Mouse (Mus musculus): Measurements from ENCODE around the gene Foxred2.
A peak's percentile ranks its signal among the peaks of the same experiment; 100 is the strongest.

Foxred2 gene

DNA sequence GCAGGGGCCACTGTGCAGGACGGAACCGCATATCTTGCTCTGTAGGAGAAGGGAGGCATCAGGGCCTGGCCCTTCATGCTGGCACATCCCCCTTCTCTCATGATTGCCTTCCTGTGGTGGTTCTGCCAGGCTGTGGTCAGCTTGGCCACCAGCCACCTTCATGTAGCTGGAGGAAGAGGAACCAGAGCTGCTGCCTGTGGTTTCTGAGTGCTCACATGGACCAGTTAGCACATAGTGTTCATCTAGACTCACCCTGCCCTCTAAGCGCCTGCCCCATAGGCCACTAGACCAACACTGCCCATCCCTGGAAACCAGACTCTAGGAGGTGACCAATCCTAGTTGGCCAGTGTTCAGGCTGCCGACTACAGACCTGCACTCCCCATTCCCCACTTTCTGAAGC is 10.8 kb downstream of the Foxred2 start:
- no peak for DNase-seq (ENCODE audit: low read depth)

DNA sequence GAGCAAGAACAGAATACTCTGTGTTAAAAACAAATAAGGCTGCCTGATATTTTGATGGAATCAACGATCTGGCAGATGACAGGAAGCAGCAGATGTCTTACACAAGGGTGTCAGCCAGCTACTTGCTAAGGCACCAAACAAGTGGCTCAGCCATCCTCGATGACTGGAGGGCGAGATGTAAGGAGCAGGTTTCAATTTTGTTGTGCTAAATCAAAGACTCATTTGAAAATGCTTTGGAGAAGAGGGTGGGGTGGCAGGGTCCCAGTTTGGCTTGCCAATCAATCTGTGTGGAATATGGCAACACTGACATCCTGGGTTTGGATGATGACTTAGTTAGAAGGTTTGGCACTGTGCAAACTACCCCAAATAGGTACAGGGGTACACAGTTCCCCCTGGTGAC is 15.0 kb downstream of the Foxred2 start:
- DNase-seq (ENCODE audit: low read depth), result no peak

DNA sequence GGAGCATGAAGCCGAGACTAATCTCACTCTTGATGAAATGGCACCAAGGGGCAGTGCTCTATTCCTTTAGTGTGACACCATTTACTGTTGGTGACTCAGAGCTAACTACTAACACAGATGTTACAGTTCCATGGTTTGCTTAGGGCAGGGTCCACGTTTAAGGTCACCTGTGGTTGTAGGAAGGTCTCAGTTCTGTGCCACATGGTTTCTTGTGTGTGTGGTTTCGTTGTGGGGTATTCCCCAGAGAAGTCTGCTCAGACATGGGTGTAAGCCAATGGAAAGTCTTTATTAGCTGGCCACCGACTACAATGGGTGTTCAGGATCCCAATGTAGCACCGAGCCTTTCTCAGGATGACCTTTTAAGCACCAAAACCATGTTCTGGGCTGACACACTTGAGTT is 18.0 kb downstream of the Foxred2 start:
- DNase-seq (ENCODE audit: low read depth), result no peak

DNA sequence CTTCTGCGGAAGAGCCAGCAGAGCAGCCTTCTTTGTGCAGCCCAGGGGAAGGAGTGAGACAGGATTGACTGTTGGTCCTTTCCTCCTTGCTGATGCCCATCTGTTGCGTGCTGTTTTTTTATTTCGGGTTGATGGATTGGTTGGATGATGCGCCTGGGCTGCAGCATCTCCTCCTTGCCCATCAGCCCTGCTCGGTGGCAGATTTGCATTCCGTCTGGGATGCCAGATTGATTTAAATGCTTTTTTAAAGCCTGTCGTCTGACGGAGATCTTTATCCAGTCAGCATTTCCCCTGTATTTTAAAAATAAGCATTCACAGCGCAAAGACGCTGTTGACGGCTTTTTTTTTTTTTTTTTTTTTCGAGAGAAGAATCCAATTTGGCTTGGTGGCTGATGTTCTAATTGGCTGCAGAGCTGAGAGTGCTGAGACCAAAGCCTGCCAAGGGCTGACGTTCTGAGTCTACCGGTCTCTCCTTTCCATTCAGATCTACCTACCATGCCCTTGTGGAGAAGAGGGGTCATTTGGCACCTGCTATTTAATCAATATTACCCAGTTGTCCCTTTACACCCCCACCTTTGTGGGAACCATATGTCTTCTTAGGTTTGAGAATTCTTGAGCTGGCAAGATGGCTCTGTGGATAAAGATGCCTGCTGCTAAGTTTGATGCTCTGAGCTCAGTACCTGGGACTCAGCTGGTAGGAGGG is 20.7 kb downstream of the Foxred2 start:
- DNase-seq (ENCODE audit: low read depth), result no peak

DNA sequence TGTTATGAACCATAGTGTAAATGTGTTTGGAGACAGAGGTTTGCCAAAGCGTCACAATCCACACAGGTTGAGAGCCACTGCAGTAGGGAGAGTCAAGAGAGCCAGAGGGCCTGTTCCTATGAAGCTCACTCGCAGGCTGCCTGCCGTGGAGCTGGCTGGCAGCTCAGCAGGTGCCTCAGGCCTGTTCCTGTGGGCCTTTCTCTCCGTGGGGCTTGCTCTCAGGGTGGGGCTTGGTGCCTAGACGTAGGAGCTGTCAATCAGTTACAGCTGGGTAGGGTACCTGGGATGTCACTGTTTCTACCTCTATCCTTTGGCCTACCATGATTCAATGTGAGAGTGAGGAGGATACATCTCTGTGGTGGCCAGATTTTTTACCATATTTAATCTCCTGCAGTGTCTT is 21.6 kb downstream of the Foxred2 start:
- no peak for DNase-seq (ENCODE audit: low read depth)

DNA sequence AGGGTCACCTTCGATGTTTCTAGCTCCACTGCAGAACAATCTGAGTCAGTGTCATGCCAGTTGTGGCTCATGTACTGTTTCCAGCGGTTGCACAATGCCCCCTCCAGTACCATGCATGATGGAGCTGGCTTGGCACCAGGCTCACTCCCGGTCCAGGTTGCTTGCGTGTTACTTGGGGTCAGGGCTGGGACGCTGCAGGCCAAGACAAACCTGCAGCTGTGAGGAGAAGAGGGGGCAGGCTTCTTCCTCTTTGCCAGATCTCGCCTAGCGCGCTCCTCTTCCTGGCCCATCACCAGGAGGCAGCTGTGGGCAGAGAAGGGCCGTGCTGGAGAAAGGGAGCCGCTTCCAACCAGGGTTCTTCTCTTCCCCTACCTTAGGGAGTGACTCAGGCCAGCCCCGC is 22.2 kb downstream of the Foxred2 start:
- no peak for DNase-seq (ENCODE audit: low read depth)

DNA sequence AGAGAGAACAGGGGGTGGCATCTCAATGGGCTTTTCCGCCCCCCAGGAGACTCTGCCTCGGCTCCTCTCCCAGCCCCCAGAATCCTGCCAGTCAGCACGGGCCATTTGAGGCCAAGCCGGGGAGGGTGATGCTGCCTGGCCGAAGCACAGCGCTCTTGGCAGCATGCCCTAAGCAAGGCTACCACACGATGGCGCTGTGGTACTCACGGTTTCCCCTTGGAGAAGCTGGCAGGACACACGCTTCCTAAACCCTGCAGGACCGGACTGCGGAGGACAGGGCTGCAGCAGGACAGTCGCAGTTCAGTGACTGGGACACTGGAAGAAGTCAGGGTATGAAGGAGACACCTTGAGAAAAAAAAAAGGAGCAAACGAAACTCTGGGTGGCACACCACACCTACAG is 22.8 kb downstream of the Foxred2 start:
- peak; percentile 96 for DNase-seq (ENCODE audit: low read depth)

DNA sequence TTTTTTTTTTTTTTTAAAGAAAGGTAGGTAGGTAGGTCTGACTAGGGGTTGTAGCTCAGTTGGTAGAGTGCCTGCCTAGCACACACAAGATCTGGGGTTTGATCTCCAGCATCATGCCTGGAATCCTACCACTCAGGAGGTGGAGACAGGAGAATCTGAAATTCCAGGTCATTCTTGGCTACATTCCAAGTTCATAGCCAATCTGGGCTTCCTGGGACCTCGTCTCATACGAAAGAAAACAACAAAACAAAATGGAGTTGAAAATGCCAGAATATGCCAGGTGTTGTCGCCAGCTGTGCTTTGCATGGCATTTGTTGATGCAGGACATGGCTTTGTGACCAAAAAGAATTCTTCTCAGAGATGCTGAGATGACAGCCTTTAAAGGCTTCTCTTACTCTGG is 23.3 kb downstream of the Foxred2 start:
- no peak for DNase-seq (ENCODE audit: low read depth)

DNA sequence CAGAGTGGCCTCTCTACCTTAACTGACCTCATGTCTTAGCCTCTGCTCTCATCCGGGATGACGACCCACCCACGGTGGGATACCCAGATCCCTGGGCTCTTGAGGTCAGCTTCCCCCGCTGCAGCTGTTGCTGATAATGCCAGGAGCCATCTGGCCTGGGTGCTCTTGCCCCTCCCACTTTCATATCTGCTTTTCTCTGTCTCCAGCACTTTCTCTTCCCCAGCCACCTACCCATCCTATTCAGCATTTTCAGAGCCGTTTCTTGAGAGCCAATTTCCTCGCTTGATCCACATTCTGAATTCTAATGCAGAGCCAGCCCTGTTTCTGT is 24.9 kb downstream of the Foxred2 start:
- no peak for DNase-seq (ENCODE audit: low read depth)

DNA sequence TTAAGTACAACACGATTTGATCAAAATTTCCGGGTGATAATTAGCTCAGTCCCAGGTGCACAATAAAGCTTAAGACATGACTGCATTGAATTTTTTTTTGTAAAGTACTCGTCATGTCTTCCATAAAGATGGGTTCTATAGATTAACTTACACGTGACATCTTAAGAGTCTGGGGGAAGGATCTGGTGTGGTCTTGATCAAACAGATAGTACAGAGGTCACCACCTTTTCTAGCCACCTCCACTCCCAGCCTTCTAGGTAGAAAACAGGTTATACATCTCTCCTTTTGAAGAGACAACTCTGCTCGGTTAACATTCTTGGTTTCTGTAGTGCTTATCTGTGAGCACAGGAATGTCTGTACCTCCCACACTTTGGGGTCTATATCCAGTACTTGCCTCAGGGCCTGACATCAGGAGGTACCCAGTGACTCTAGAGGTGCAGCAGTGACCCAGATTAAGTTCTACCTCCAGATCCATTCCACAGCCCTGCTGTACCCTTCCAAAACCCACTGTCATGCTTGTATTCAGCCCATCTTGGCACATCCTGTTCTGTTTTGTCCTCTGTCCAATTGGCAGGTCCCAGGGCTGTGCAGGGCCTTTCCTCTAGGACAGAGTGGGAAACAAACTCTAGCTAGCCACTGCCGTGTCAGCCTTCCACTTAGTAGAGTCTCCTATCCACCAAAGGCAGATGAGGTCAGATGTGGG is 25.4 kb downstream of the Foxred2 start:
- no peak for DNase-seq (ENCODE audit: low read depth)

DNA sequence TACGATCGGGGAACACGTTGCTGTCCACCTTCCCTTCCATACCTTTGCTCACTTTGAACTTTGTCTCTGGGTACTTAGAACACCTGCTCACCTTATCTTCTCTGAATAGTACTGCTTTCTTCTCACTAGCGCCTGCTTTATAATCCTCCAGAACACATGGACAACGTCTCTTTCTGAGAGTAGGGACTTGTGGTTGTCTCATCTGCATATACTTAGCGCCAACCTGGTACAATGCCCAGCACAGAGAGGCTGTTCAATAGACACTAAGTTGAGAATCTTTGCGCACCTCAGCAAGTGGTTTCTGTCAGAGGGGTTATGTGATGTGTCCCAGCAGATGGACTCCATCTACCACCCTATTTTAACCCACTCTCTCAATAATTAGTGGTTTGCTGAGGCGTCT is 26.7 kb downstream of the Foxred2 start:
- DNase-seq (ENCODE audit: low read depth), result peak; percentile 42

DNA sequence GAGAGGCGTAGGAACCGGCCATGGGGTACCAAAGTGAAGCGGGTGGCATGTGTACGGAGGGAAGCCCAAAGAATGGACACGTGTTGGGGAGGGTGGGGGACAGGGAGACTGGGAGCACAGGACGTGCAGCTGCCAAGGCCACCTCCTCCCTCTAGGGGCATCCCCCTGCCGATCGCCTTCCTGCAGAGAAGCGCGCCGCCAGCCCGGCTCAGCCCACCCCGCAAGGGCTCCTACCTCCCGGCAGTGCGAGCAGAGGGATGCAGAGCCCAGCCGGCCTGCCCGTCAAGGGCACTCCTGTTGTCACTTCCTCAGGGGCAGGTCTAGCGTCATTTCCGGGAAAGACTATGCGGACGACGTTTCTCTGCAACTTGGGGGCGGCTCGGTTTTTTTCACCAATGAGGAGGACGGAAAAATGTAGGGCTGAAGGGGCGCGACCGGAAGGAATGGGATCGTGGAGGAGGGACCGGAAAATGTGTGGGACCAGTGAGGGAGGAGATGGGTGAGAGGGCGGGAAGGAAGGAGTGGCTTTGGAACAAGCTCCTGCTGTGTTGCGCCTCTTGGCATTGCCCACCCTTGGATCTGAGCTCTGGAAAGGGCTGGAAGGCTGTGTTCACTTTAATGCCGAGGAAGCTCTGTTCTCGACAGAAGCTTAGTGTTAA is 27.7 kb downstream of the Foxred2 start, which contains the start of gene Txn2:
Gene Txn2, minus strand, starts transcription at position 334 of the 659 bp plus-strand sequence.
- DNase-seq (ENCODE audit: low read depth), result peak; percentile 99

DNA sequence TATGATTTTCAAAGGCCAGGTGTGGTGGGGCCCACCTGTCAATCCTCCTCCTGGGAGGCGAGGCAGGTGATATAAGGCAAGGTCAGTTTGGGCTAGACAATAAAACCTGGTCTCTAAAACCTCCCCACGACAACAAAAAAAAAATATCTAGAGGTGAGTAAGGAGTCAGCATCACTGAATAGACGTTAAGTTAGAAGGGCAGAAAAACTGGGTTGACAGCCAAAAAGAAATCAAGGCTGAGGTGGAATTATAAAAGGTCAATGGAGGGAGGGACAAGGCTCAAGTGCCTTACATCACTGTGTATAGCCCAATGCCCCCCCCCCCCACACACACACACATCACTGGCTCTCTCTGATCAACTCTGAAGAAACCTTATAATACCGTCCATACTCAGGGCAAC is 28.4 kb downstream of the Foxred2 start:
- DNase-seq (ENCODE audit: low read depth), result no peak

DNA sequence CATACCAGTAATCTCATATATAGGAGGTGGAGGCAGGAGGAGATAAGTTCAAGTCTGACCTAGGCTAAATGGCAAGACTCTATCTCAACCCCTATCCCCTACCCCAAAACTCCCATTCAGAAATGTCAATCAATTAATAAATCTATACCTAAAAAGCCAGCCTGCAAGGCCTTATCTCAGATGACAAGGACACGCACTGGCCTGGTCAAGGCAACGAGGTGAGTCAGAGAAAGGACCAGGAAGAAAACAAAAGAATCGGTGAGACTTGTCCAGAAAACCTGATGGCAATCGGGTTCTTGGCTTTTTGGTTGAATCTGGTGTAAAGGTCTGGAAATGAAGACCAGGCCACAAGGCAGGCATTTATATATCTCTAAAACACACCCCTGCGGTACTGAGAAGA is 29.6 kb downstream of the Foxred2 start:
- DNase-seq (ENCODE audit: low read depth), result no peak

DNA sequence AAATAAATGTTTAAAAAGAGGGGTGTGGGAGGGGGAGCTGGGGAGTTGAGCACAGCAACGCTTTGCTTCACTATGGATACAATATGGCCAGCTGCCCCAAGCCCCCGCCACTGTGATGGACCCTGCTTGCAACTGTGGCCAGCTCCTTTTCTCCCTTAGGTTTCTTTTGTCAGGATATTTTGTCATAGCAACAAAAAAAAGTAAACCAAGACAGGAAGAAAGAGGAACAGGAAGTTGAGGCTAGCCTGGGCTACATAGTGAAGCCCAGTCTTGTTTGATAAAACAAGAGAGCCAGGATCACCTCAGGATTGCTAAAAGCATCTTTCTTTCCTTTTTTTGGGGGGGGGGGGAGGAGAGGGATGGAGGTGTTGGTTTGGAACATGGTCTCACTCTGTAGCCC is 31.3 kb downstream of the Foxred2 start:
- DNase-seq (ENCODE audit: low read depth), result no peak

DNA sequence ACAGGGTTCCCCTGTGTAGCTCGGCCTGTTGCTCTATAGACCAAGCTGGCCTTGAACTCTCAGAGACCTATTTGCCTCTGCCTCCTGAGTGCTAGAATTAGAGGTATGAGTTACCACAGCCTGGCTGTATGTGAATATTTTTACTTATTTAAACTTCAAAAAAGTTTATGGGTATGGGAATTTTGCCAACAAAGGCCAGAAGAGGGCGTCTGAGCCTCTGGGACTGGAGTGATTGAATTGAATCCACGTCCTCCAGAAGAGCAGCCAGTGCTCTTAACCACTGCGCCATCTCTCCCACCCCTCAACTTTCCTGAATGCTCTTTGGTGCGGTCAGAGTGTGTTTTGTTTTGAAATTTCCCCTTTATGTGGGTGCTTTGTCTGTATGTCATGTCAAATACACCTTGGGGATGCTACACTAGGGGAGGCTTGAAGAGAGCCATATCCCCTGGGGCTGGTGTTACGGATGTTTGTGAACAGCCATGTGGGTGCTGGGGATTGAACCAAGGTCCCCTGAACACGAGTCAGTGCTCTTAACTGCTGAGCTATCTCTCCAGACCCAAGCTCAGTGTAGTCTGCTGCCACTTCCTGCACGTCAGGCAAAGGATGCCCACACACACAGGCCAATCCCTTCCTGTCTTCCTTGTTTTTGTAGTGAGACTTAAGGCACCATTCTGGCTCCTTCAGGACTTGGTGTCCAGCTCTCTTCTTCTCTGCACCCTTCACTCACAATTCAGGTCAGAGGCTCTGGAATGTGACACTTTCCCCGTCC is 33.1 kb downstream of the Foxred2 start:
- no peak for DNase-seq (ENCODE audit: low read depth)

DNA sequence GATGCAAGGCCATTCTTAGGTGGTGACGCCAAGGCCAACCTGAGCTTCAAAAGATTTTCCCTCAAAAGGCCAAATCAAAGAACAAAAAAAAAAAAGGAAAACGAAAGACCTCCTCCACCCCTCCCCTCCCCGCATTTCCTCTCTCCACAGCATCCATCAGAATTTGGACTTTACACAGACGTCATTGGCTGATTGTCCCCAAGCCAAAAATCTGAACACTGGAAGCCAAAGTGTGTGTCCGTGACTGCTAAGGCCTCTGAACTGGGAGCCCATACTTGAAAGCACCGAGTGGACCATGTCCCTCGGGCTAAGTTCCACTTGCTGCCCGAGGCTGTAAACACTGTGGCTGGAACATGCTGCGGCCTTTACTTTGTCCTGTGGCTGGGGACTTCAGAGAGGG is 33.8 kb downstream of the Foxred2 start:
- no peak for DNase-seq (ENCODE audit: low read depth)

DNA sequence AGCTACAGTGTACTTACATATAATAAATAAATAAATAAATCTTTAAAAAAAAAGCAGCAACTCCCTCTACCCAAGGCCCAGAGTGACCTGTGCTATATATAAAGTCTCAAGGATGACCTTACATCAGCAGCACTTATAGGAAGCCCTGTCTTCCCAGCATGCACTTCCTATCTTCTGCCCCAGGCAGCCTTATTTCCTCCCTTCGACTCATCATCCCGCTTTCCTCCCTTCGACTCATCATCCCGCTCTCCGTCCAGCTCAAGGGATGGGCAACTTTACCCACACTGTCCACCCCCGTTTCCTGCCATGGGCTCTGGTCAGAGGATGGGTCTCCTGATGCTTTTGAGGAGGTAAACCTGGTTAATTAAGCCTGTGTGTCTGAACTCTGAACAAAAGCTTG is 34.9 kb downstream of the Foxred2 start:
- no peak for DNase-seq (ENCODE audit: low read depth)

DNA sequence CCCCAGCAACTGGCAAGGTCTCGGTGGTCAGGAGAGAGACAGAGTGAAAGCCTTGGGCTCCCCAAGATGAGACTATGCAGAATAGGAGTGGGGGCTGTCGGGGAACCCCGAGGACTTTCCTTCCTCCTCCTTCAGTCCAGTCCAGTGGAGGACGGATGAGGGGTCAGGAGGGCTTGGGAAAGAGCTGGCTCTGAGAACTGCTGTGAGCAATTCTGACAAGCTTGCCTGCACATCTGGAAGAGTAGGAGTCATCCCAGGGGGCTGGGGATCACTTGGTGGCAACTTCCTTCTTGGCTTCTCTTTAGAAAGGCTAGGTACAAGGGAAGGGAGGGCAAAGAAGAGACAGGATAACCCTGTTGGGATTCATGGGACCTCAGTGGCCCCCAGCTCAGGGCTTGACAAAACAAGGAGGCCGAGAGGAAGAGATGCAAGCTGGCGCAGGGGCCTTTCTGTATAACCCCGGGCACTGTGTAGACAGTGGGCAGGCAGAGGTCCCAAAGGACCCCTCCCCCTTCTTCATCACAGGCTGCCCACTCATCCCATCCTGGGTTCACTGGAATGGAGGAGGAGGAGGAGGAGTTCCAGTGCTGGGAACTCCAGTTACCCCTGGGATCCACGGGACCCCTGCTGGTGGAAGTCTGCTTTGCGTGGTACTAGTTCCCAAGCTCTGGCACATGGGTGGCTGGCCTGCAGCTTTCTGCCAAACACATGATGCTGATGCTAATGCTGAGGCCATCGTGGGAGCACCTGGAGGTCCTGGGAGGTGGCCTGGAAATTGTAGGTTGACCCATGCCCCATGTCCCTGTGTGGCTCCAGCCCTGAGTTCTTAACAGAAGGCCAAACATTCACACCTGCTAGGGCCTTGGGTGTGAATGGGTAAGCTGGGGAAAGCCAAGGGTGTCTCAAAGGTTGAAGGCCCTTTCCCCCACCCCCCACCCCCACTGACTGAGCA is 35.7 kb downstream of the Foxred2 start:
- DNase-seq (ENCODE audit: low read depth), result no peak

DNA sequence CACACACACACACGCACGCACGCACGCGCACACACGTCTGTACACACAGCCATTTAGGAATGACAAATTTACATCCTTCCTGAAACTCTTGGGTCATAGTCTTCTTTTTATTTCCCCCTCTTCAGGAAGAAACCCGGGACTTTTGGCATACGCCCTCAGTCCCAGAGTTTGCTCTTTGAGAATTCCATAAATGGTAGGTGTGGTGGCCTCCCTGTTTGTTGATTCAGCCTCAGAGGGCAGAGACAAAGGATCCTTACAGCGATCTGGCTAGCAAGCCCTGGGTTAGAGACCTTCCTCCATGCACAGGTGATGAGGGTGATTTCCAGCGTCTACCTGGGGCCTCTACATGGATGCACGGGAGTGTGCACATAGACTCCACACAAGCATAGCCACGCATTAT is 37.1 kb downstream of the Foxred2 start:
- no peak for DNase-seq (ENCODE audit: low read depth)

DNA sequence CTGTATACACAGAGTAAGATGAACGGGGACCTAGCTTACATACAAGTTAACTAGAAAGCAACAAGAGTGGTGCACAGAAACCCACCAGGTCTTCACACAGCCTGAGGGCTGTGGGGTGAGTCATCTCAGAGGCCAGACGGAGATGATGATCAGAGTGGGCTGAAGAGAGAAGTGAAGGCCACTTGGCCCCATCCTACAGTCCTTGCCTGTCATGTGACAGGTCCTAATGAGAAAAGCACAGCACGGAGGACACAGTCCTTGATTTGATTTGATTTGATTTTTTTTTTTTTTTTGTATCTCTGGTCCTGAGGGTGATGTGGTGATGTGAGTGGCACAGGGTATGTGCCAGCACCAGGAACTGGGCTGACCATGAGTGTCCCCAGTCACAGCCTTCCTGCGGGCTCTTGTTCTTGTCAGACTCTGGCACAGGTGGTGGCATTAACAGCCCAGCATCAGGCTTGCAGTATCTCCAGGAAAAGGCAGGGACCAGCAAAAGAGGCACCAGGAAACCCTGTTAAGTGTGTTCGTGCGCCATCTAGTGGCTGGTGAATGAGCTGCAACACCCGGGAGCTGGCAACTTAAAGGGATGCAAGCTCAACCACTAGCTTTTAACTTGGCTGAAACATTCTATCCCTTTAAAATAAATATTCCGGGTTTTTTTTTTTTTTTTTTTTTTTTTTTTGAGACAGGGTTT is 39.5 kb downstream of the Foxred2 start:
- DNase-seq (ENCODE audit: low read depth), result peak; percentile 92

All from induced T-regulatory cell, adult 2 months (primary cell).